Mouse (Mus musculus) cerebellum, postnatal 4 days (tissue): Measurements from ENCODE around the gene Srd5a1.

Experiments used
- DNase-seq, 2 experiments: peaks; one replicate each; pipeline ENCODE4 v3.0.0; 2022; ENCODE audit warnings: low spot score in 2 of 2, mixed read lengths in 1 of 2

The Srd5a1 gene

DNA sequence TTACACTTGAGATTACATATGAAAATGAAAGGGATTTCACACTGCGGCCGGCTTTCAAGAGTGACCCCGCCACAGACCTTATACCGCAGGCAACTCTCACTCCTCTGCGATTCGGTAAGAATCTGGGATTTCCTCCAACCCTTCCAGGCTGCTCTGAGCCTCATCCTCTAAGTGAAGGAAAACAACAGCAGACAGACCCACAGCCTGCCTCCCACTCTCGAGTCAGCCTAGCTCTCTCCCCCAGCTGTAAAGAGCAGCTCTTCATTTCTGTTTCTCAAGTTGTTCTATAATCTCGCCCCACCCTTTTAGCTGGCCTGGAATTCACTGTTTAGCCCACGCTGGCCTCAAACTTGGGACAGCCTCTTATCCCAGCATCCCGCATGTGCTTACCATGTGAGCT lies 69.5 kb downstream of the Srd5a1 start:
- no peak for DNase-seq

DNA sequence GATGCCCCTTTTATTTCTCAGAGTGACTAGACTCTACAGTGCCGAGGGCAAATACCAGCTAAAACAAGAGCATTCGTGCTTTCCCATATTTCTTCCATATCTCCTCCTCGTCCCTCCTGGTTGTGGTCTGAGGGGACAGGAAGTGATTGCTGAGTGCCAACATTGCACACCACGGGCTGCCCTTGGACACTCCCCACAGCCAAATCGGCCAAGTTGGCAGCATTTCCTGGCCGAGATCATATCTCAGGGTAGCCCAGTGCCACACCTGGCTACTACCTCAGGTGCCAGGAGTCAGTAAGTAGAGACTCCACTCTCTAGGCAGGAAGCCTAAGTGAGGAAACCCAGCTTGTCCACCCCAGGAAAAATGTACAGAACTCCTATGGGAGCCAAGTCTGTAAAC lies 70.0 kb downstream of the Srd5a1 start:
- no peak for DNase-seq

DNA sequence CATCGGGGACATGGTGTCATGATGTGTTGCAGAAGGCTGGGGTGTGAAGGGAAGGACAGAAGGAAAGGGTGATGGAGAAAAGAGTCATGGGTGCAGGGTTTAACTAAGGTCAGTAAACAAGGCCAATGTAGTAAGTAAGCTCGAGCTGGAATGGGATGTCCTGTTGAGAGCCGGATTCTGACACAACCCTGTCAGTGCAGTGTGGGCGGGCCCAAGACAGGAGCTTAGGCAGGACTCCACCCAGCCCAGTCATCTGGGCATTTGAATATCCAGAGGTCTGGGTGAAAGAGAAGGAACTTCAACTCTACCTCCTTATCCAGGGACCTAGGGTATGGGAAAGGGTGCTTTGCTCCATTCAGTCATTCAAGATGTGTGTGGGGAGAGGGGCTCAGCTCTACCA lies 72.9 kb downstream of the Srd5a1 start:
- DNase-seq, result no peak

DNA sequence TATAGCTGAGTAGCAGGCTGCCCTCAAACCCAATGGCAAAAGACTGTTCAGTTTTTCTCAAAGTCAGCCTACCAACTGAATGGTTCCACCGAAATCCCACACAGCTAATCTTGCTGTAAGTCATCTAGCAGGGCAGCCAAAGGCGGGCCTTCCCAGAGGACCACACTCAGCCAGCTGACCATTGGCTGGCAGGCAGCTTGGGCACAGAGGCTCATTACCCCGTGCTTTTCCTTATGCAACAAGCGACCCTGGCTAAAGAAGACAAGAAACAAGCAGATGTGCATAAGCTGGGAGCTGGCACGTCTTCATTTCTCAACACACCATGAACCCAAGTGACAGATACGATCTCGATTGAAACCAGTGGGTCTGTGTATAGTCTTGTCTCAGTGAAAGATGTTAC lies 73.9 kb downstream of the Srd5a1 start:
- DNase-seq, result no peak

DNA sequence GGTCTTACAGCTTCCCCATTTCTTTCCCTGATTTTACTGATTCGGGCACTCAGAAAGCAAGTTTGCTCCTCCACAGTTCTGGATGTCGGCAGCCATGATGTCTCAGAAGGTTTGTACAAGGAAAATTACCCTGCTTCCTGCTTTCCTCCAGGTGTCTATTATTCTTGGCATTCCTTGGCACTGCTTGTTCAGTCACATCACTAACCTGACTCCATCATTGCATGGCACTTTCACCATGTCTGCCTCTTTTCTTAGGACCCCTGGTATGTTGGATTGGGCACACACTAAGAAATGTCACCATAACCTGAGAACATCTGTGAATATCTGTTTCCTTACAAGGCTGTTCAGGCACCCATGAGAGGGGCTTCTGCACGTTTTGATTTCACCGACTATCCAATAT lies 75.2 kb downstream of the Srd5a1 start:
- DNase-seq, result no peak

DNA sequence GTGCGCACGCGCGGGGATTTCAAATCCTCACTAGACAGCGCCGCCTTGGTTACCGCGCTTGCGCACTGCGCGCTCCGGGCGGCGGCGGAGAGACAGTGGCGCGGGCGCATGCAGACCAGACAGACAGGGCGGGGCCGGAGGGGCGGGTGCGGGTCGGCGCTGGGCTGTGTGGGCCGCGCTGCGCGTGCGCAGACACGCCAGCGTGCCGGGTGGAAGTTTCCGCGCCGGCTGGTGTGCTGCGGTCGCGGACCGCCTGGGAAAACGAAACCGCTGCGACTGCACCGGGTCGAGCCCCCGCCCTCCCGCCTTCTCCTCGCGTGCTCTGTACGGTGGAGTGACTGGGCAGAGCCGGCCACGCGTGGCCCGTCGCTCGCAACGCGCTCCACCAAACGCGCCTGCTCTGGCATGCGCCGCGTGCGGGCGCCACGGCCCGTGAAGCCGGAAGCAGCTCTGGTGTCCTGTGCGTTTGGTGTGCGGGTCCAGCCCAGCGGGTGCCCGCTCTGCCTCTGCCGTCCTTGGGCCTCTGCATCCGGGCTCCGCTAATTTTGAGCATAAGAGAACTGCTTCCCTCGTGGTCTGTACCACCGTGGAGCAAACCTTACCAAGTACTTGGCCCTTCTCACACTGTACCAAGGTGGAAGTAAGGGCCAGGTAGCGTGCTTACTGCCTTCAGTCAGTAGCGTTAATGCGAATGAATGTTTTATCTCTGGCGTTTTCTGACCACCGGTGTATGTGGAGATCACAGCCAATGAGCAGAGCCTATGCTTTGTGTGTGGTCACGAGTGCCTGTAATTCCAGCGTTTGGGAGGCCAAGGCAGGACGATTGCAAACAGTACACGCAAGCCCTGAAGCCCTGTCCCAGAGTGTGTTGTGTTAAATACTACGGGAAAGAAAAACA lies 76.3 kb downstream of the Srd5a1 start:
- DNase-seq, result peak; percentile 94 to 99

DNA sequence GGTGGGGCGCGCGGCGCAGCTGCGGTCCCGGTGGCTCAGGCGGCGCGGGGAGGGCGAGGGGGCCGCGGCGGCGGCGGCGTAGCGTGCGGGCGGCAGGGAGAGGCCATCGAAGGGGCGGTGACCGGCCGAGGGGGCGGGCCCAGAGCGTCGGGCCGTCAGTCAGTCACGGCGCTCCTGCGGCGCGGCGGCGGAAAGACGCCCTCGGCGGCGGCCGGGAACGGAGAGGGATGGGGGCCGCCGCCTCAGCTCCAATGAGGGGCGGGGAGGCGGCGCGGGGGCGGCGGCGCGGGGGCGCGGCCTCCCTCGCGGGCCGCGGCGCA lies 76.9 kb downstream of the Srd5a1 start, which contains the start of gene Tent4a:
Gene Tent4a (minus strand): TSS at position 284 of the 320 bp plus-strand sequence.
- no peak for DNase-seq

DNA sequence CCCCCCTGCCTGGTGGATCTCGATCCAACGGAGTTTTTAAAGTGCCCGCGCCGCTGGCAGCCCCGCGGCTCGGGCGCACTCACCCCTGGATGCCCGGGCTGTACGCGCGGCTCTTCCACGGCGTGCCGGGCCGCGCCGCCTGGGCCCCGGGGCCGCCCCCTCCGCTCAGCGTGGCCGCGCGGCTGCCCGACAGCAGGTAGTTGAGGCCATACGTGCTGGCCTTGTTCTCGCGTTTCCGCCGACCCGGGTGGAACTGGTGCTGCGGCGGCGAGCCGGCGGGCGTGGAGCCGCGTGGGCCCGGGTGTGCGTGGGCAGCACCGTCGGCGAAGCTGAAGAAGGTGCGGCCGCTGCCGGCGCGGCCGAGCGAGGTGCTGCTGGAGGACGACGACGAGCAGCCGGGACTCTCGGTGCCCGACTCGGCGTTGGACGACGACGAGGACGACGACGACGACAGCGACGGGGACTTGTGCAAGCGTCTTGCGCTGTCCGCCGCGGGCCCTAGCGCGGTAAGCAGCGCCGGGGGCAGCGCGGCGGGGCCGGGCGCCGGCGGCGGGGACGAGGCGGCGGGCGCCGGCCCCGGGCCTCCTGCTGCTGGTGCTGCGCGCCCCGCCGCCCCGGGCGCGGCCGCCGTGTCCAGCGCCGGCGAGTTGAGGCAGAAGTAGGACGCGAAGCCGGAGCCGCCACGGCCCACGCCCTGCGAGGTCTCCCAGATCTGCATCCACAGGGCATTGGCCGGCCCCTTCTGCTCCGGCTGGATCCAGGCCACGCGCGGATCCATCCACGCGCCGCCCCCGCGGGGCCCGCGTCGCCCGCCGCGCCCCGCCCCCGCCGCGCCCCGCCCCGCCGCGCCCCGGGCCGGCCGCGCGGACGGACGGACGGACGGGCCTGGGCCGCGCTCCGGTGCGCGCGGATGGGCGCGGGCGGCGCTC lies 77.6 kb downstream of the Srd5a1 start, which contains the start of gene Nsun2:
Gene Nsun2 (plus strand): TSS at position 342 of the 929 bp plus-strand sequence.
- DNase-seq, result peak in 1 of 2 experiments; percentile 57

DNA sequence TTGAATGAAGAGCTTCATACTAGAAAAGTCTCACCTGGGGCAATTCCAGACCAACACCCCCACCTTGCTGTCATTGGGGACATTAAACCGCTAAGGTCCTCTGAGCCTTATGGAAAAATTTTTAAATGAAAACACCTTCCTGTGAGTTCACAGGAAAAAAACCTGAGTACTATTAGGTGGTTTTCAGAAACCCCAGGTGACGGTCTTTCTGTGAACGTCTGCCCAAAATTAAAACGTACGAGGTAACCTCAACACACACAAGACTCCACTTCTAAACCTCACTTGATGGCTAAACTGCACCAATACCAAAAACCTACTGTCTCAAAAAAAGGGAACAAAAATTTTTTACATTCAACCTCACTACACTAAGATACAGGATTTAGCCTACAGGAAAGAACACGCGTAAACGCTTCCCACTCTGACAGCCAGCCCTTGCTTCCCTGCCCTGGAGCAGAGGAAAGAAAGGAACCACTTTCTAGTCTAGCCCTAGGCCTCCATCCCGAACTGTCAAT lies 78.3 kb downstream of the Srd5a1 start:
- DNase-seq, result no peak

DNA sequence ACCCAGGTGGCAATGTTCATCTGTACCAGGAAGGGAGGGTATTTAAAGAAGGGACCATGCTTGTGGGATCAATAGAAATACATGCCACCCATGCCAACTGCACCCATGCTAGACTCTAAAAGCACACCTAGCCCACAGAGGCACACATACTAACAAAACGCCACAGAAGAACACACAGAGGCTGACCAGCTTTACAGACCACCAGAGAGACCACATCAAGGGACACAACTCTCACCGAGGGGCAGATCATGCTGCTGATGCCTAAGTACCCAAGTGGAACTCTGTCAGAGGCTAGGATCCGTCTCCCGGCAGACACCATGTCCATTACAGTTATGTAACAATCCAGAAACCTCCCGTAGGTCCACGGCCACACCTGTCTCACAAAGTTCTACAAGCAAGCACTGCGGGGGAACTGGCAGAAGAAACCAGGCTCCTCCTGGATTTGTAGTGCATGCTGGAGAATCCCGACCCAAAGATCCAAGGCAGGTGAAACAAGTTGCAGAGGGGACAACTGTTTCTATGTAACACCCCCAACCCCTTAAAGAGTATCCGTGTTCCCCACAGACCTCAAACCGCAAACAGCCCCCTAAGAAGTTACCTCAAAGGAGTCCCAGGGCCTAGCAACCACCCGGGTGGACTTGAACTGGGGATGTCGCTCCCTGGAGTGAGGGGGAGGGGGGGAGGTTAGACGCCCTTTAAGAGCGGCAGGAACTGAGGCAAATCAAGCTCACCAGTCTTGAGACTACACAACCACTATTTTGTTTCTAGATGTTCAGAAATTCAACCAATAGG lies 78.9 kb downstream of the Srd5a1 start:
- DNase-seq, result no peak

DNA sequence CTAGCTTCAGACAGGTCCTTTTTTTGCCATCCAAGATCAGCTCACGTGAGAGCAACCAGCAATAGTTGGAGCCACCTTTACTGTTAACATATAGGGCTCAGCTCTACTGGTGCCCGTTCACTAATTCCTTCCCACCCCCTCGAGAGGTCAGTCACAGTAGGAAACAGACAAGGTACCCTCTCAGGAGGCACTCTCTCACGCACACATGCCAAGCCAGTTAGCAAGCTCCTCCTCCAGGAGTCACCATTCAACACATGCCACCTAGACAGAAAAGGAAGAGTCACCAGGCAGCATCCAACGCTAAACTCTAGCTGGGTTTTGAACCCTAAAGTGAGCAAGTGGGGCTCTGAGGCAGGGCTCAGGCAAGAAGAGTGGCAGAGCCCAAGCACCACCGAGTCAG lies 79.8 kb downstream of the Srd5a1 start:
- no peak for DNase-seq

DNA sequence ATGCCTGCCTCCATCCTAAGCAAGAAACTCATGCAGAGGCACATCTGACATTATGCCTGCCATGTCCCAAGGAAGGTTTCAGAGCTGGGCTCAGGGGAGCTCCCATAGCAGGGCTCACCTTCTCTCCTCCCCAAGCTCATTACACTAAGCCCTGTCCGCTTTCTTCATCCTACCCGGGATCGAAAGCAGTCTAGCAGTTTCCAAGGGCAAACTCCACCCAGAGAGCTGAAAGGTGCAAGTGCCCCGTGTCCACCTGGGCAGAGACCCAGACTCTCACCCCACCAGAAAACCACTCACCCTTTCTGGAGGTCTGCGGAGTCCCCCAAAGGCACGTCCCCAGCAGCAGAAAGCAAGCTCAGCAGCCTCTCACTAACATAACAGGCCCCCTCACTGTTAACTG lies 80.3 kb downstream of the Srd5a1 start:
- DNase-seq, result no peak

DNA sequence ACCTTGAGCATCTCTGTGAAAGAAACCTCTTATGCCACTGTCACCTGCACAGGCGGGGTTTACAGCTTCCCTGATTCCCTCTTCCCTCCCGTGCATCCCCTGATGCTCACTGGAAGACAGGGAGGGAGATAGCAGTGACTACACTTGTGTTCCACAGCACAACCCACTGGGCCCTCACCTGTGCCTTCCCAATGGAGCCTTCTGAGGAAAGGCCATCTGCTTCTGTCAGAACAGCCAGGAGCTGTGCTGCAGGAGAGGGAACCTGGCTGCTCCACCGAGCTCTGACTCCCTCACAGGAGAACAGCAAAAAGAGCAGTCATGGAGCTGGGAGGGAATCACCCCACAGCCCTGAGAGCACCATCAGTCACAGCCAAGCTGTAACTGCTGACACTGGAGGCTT lies 81.1 kb downstream of the Srd5a1 start:
- no peak for DNase-seq

DNA sequence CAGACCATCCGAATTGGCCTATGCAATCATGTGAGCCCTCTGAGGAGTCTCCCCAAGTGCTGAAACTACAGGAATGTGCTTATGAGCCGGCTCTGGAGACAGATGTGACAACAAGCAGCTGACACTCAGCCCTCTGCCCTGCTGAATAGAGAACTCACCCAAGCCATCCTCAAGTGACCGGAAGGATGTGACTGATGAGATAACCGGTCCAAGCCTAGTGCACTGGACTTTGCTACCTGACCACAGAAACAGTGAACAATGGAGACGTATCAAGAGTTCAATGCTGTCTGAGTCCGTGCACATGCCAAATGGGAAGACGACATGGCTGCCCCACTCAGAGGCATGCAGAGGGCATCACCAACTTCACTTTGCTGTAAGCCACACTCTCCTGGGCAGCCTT lies 82.7 kb downstream of the Srd5a1 start:
- no peak for DNase-seq

DNA sequence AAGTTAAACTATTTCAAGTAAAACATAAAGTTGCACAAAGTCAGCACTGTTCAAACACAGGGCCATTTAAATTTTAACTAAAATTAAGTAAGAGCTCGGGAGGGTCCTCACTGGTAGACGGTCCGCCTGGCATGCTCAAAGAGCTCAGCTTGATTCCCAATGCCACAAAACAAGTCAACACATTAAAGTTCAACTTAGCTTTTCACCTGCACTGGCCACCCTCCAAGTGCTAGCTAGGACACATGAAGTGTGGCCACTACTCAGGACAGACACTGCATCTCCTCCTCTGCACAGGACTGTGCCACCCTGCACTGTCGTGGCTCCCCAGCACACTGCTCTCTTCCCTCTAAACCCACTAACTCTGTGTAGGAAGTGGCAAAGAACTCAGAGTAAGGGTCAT lies 85.4 kb downstream of the Srd5a1 start:
- DNase-seq, result no peak

DNA sequence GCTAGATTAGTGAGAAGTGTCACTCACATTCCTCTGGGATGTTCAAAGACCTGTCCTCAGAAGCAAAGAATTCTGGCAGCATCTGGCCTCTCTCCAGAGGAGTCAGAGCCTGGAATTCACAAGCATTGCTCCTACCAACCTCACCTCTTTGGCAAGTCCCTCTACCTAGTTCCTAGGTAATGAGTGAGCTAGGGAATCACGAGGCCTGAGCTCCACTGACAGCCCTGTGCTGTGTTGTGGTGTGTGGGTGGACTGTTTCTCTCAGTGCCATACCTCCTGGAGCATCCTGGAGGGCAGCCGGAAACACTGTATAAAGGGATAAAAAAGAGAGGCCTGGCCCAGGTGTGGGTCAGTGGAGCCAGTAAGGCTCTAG lies 87.1 kb downstream of the Srd5a1 start:
- DNase-seq, result no peak
